Mouse (Mus musculus) right cerebral cortex, postnatal 25 days (tissue): ENCODE data around the gene Wars2.
A peak's percentile ranks its signal among the peaks of the same experiment; 100 is the strongest.

Experiments
- DNase-seq: peaks from one replicate; pipeline ENCODE4 v3.0.0; 2022

Gene Wars2

GRCm38 (mm10) chr3:99248831-99249550 lies 108.1 kb downstream of the Wars2 start:
- DNase-seq: no peak

GRCm38 (mm10) chr3:99249551-99249870 lies 108.6 kb downstream of the Wars2 start:
- no peak for DNase-seq

GRCm38 (mm10) chr3:99249906-99250305 lies 109.0 kb downstream of the Wars2 start:
- DNase-seq: no peak

GRCm38 (mm10) chr3:99251271-99252165 lies 110.7 kb downstream of the Wars2 start:
- DNase-seq: no peak

- DNase-seq: no peak
Measured at GRCm38 (mm10) chr3:99252461-99253091, 111.7 kb downstream of the Wars2 start.

GRCm38 (mm10) chr3:99253092-99253488 lies 112.2 kb downstream of the Wars2 start:
- no peak for DNase-seq

GRCm38 (mm10) chr3:99253497-99254451 lies 112.9 kb downstream of the Wars2 start:
- peak; percentile 54 for DNase-seq

GRCm38 (mm10) chr3:99254559-99255151 lies 113.8 kb downstream of the Wars2 start:
- DNase-seq: no peak

- no peak for DNase-seq
Measured at GRCm38 (mm10) chr3:99255411-99256365, 114.8 kb downstream of the Wars2 start.

GRCm38 (mm10) chr3:99256366-99256750 lies 115.5 kb downstream of the Wars2 start:
- no peak for DNase-seq

GRCm38 (mm10) chr3:99256766-99257165 lies 115.9 kb downstream of the Wars2 start:
- DNase-seq: no peak

- DNase-seq: no peak
Measured at GRCm38 (mm10) chr3:99257586-99258577, 117.0 kb downstream of the Wars2 start.

- no peak for DNase-seq
Measured at GRCm38 (mm10) chr3:99259741-99260270, 118.9 kb downstream of the Wars2 start.

GRCm38 (mm10) chr3:99260395-99260794 lies 119.5 kb downstream of the Wars2 start:
- no peak for DNase-seq

GRCm38 (mm10) chr3:99261371-99261791 lies 120.5 kb downstream of the Wars2 start:
- no peak for DNase-seq

GRCm38 (mm10) chr3:99261986-99262385 lies 121.1 kb downstream of the Wars2 start:
- no peak for DNase-seq

- no peak for DNase-seq
Measured at GRCm38 (mm10) chr3:99263471-99263903, 122.6 kb downstream of the Wars2 start.

GRCm38 (mm10) chr3:99264695-99265094 lies 123.8 kb downstream of the Wars2 start:
- DNase-seq: no peak

GRCm38 (mm10) chr3:99266752-99267303 lies 126.0 kb downstream of the Wars2 start:
- DNase-seq: no peak
